Mouse (Mus musculus): ENCODE measurements around the gene Agtpbp1.

The Agtpbp1 gene

GRCm38 (mm10) chr13:59534301-59534700 is 50.7 kb downstream of the Agtpbp1 start:
- no peak for DNase-seq (ENCODE audit: low read depth, low spot score)

- DNase-seq (ENCODE audit: low read depth, low spot score), result no peak
Observed at GRCm38 (mm10) chr13:59533331-59533730, 51.7 kb downstream of the Agtpbp1 start.

- DNase-seq (ENCODE audit: low read depth, low spot score), result peak; percentile 37
Observed at GRCm38 (mm10) chr13:59531203-59531602, 53.8 kb downstream of the Agtpbp1 start.

GRCm38 (mm10) chr13:59530491-59530890 is 54.5 kb downstream of the Agtpbp1 start:
- no peak for DNase-seq (ENCODE audit: low read depth, low spot score)

- no peak for DNase-seq (ENCODE audit: low read depth, low spot score)
Observed at GRCm38 (mm10) chr13:59521271-59522064, 63.6 kb downstream of the Agtpbp1 start.

GRCm38 (mm10) chr13:59520834-59521233 is 64.2 kb downstream of the Agtpbp1 start:
- DNase-seq (ENCODE audit: low read depth, low spot score), result no peak

GRCm38 (mm10) chr13:59519479-59519878 is 65.5 kb downstream of the Agtpbp1 start:
- DNase-seq (ENCODE audit: low read depth, low spot score), result no peak

- DNase-seq (ENCODE audit: low read depth, low spot score), result no peak
Observed at GRCm38 (mm10) chr13:59518016-59518415, 67.0 kb downstream of the Agtpbp1 start.

GRCm38 (mm10) chr13:59515074-59515473 is 70.0 kb downstream of the Agtpbp1 start:
- DNase-seq (ENCODE audit: low read depth, low spot score), result peak; percentile 63

- DNase-seq (ENCODE audit: low read depth, low spot score), result peak; percentile 82
Observed at GRCm38 (mm10) chr13:59509644-59510366, 75.2 kb downstream of the Agtpbp1 start.

GRCm38 (mm10) chr13:59508584-59508983 is 76.4 kb downstream of the Agtpbp1 start:
- DNase-seq (ENCODE audit: low read depth, low spot score), result peak; percentile 87

GRCm38 (mm10) chr13:59506450-59506849 is 78.6 kb downstream of the Agtpbp1 start:
- DNase-seq (ENCODE audit: low read depth, low spot score), result no peak

GRCm38 (mm10) chr13:59505867-59506266 is 79.2 kb downstream of the Agtpbp1 start:
- no peak for DNase-seq (ENCODE audit: low read depth, low spot score)

GRCm38 (mm10) chr13:59503581-59503980 is 81.4 kb downstream of the Agtpbp1 start:
- DNase-seq (ENCODE audit: low read depth, low spot score), result no peak

GRCm38 (mm10) chr13:59499831-59500230 is 85.2 kb downstream of the Agtpbp1 start:
- DNase-seq (ENCODE audit: low read depth, low spot score), result no peak

- DNase-seq (ENCODE audit: low read depth, low spot score), result no peak
Observed at GRCm38 (mm10) chr13:59499374-59499773, 85.7 kb downstream of the Agtpbp1 start.

GRCm38 (mm10) chr13:59498191-59498590 is 86.8 kb downstream of the Agtpbp1 start:
- DNase-seq (ENCODE audit: low read depth, low spot score), result no peak

GRCm38 (mm10) chr13:59495839-59496238 is 89.2 kb downstream of the Agtpbp1 start:
- no peak for DNase-seq (ENCODE audit: low read depth, low spot score)

GRCm38 (mm10) chr13:59494619-59495262 is 90.3 kb downstream of the Agtpbp1 start:
- peak; percentile 30 for DNase-seq (ENCODE audit: low read depth, low spot score)

GRCm38 (mm10) chr13:59490726-59491125 is 94.3 kb downstream of the Agtpbp1 start:
- DNase-seq (ENCODE audit: low read depth, low spot score), result no peak

- peak; percentile 68 for DNase-seq (ENCODE audit: low read depth, low spot score)
Observed at GRCm38 (mm10) chr13:59489143-59489542, 95.9 kb downstream of the Agtpbp1 start.

- DNase-seq (ENCODE audit: low read depth, low spot score), result no peak
Observed at GRCm38 (mm10) chr13:59487287-59487686, 97.7 kb downstream of the Agtpbp1 start.

Measured in A20 (cell line).